Mouse (Mus musculus) left cerebral cortex, adult 11 months (tissue): ENCODE results near the gene Ear14.

ENCODE experiments used
- DNase-seq: peaks from one replicate; pipeline ENCODE4 v3.0.0; 2022; ENCODE audit warnings: low spot score

The Ear14 gene

DNA sequence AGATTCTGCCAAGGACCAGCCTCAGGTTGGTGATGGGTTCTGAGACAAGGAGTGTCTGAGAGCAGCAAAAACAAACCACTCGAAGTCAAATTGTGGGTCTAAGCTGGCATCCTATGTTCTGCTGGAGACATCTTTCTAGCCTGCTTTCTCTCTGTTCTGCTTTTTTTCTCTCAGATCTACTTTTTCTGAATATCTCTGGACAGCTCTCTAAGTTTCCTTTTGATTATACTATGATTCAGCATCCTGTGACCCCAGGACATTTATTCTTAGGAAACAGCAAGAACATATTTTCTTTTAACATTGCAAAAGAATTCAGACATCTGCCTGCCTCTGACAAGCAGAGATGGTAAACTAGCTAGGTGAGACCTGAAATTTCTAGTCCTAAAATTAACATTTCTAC is 50.4 kb downstream of the Ear14 start:
- DNase-seq: no peak
